12 mouse cellular contexts compared by ENCODE assay signal in genomic region chr4:117138295-117139216, GRCm38 (mm10). TPM values are rescaled to one million over a fixed set of nuclear protein-coding genes. Genes with fewer than 3 reads are reported as not detected.
DNase-seq lines count a peak whose midpoint lies in the region; ATAC-seq and TF ChIP-seq lines count a peak whose summit lies in the region.
"Had no signal": no experiment of that assay in that cellular context is flagged by ENCODE, and none has a peak within 500 bp of the region (broad histone marks: within the 10 kb centered on the region; RNA-seq: fewer than 3 reads in every experiment).

No protein-coding gene starts in this region.

- TF ChIP-seq CTCF in intestine, postnatal 0 days (IDR thresholded peaks at IDR 0.05; ENCODE audit: low read depth), result no peak
- TF ChIP-seq CTCF in CH12.LX (conservative IDR thresholded peaks at IDR 0.05 in 1 of 2, IDR thresholded peaks at IDR 0.05 in 1 of 2; ENCODE audit: low read depth in 2 of 2, low read length in 2 of 2) (no peak), G1E (IDR thresholded peaks at IDR 0.05; ENCODE audit: low read depth, low read length) (no peak)

- H3K9ac ChIP-seq in intestine, postnatal 0 days (ENCODE audit: low read depth, low read length), result no peak overlapping the region
- no peak overlapping the region for H3K9ac ChIP-seq in intestine, embryonic 16.5 days (ENCODE audit: low read depth, low read length)
- no peak overlapping the region for H3K9ac ChIP-seq in CH12.LX (ENCODE audit: insufficient read depth, low read depth)
- H3K9ac ChIP-seq in liver, embryonic 15.5 days, result no peak overlapping the region

- no peak for TF ChIP-seq RAD21 in CH12.LX (IDR thresholded peaks at IDR 0.05; ENCODE audit: low read depth, low read length)

- dilution Hi-C loops in CH12.LX (cut with MboI; ENCODE audit: extremely low pct_ligation_motif_present, extremely low pct_unique_long_range_greater_than_20kb, low sequenced_read_pairs), result no loop called here

- H3K27ac ChIP-seq in intestine, postnatal 0 days (ENCODE audit: low read depth, low read length), result peak overlapping the region; percentile 11; the same call in 1 of the 2 replicates
- H3K27ac ChIP-seq in intestine, embryonic 16.5 days (ENCODE audit: low read length), result no peak overlapping the region
- H3K27ac ChIP-seq in CH12.LX (ENCODE audit: insufficient read depth, low read depth), result peak overlapping the region; percentile 16
- H3K27ac ChIP-seq in liver, embryonic 15.5 days (replicated peaks), result peak overlapping the region; percentile 30; the same call in 1 of the 2 replicates

- TF ChIP-seq POLR2A in CH12.LX (IDR thresholded peaks at IDR 0.05; ENCODE audit: low read depth, low read length), result no peak; the same call in 1 of the 2 replicates

- H3K79me2 ChIP-seq in CH12.LX (replicated peaks; ENCODE audit: control insufficient read depth, extremely low read depth, insufficient read depth, poor library complexity, severe bottlenecking), result peaks cover under 1% of the 10 kb centered on the region

- TF ChIP-seq EP300 in CH12.LX (IDR thresholded peaks at IDR 0.05; ENCODE audit: low read length), result no peak

- H3K27me3 ChIP-seq in intestine, postnatal 0 days (replicated peaks; ENCODE audit: control insufficient read depth, insufficient read depth, low read length), result no peaks in the 10 kb centered on the region
- no peaks in the 10 kb centered on the region for H3K27me3 ChIP-seq in intestine, embryonic 16.5 days (replicated peaks; ENCODE audit: control insufficient read depth, insufficient read depth, low read length)
- H3K27me3 ChIP-seq in CH12.LX (replicated peaks), result no peaks in the 10 kb centered on the region
- H3K27me3 ChIP-seq in G1E (ENCODE audit: insufficient read depth, low read length), result peaks cover 18% of the 10 kb centered on the region
- H3K27me3 ChIP-seq in liver, embryonic 15.5 days, result peaks cover 6% of the 10 kb centered on the region

- no peaks in the 10 kb centered on the region for H3K36me3 ChIP-seq in intestine, postnatal 0 days (ENCODE audit: control insufficient read depth, insufficient read depth)
- no peaks in the 10 kb centered on the region for H3K36me3 ChIP-seq in intestine, embryonic 16.5 days (ENCODE audit: control insufficient read depth, insufficient read depth, low read length)
- no peaks in the 10 kb centered on the region for H3K36me3 ChIP-seq in CH12.LX (replicated peaks in 1 of 2; ENCODE audit: control insufficient read depth in 1 of 2, insufficient read depth in 1 of 2, low read length in 1 of 2)
- H3K36me3 ChIP-seq in G1E (replicated peaks), result no peaks in the 10 kb centered on the region
- H3K36me3 ChIP-seq in liver, embryonic 15.5 days (replicated peaks), result no peaks in the 10 kb centered on the region

- H3K4me1 ChIP-seq in intestine, postnatal 0 days (replicated peaks; ENCODE audit: control insufficient read depth, insufficient read depth, low read length), result no peaks in the 10 kb centered on the region
- H3K4me1 ChIP-seq in intestine, embryonic 16.5 days (ENCODE audit: control insufficient read depth, insufficient read depth, low read length), result peaks cover 12% of the 10 kb centered on the region
- peaks cover 16 to 41% of the 10 kb centered on the region in 2 experiments for H3K4me1 ChIP-seq in CH12.LX (ENCODE audit: control insufficient read depth in 1 of 2, insufficient read depth in 2 of 2)
- H3K4me1 ChIP-seq in G1E (ENCODE audit: insufficient read depth, low read depth, low read length), result peaks cover 54% of the 10 kb centered on the region
- H3K4me1 ChIP-seq in liver, embryonic 15.5 days (replicated peaks), result peaks cover 41% of the 10 kb centered on the region

- no peak for ATAC-seq in intestine, postnatal 0 days
- no peak for ATAC-seq in intestine, embryonic 16.5 days
- ATAC-seq in G1E (ENCODE audit: extremely low read depth, insufficient number of reproducible peaks, low FRiP score, poor library complexity, severe bottlenecking), result no peak
- no peak for ATAC-seq in liver, embryonic 15.5 days (ENCODE audit: insufficient read depth)

- no peak overlapping the region for H3K4me3 ChIP-seq in intestine, postnatal 0 days (ENCODE audit: low read depth, low read length)
- no peak overlapping the region for H3K4me3 ChIP-seq in intestine, embryonic 16.5 days (ENCODE audit: low read length)
- no peak overlapping the region for H3K4me3 ChIP-seq in CH12.LX (replicated peaks in 1 of 3; ENCODE audit: low read depth in 2 of 3, low read length in 2 of 3, poor library complexity in 1 of 3)
- H3K4me3 ChIP-seq in G1E (ENCODE audit: low read depth, low read length), result peak overlapping the region; percentile 37; the same call in 1 of the 2 replicates
- H3K4me3 ChIP-seq in liver, embryonic 15.5 days (replicated peaks), result no peak overlapping the region

- H3K9me3 ChIP-seq in intestine, postnatal 0 days (ENCODE audit: control insufficient read depth), result no peaks in the 10 kb centered on the region
- H3K9me3 ChIP-seq in intestine, embryonic 16.5 days (ENCODE audit: control insufficient read depth, low read length), result no peaks in the 10 kb centered on the region
- no peaks in the 10 kb centered on the region for H3K9me3 ChIP-seq in CH12.LX (replicated peaks; ENCODE audit: low read length)
- no peaks in the 10 kb centered on the region for H3K9me3 ChIP-seq in G1E (replicated peaks)
- H3K9me3 ChIP-seq in liver, embryonic 15.5 days (replicated peaks), result no peaks in the 10 kb centered on the region

- no peak for DNase-seq in CH12.LX (ENCODE audit: extremely low read depth)
- no peak for DNase-seq in G1E (ENCODE audit: low spot score)
- no peak for DNase-seq in layer of hippocampus, postnatal 36 days
- DNase-seq in yolk sac, embryonic 10.5 days (ENCODE audit: low spot score), result no peak
- DNase-seq: gastrocnemius, postnatal 14 days had no signal

- WGBS in intestine, postnatal 0 days, result 53% methylated on average over 16 of the region's 17 CpGs
- 63% methylated on average over 16 of the region's 17 CpGs for WGBS in intestine, embryonic 16.5 days
- WGBS in liver, embryonic 15.5 days (ENCODE audit: insufficient replicate concordance), result 70% methylated on average over 17 of the region's 17 CpGs

- no peak overlapping the region for H3K4me2 ChIP-seq in intestine, postnatal 0 days (replicated peaks; ENCODE audit: low read depth)
- no peak overlapping the region for H3K4me2 ChIP-seq in intestine, embryonic 16.5 days (ENCODE audit: low read depth, low read length)
- peak overlapping the region; percentile 55; the same call in 1 of the 2 replicates for H3K4me2 ChIP-seq in CH12.LX (ENCODE audit: insufficient read depth, low read depth, poor library complexity, severe bottlenecking)
- no peak overlapping the region for H3K4me2 ChIP-seq in liver, embryonic 15.5 days

- in situ Hi-C loops in CH12.LX (cut with MboI; ENCODE audit: low pct_ligation_motif_present, low pct_unique_long_range_greater_than_20kb, low sequenced_read_pairs), result loop anchor here (5.0 kb wide), 2 partner anchors 36 to 316 kb away; partner anchors contain the start of gene Hpdl

RNA-seq across cellular contexts. Expression of gene Plk3, which starts 4.8 kb away (rescaled TPM):
- 5.3 and 7.0 TPM in 2 replicates for polyA plus RNA-seq in intestine, postnatal 0 days (2015; fragmentation: Nextera tagmentation; extraction: Ambion mirVana)
- 2.5 and 4.1 TPM in 2 replicates for polyA plus RNA-seq in intestine, embryonic 16.5 days (2015; fragmentation: Nextera tagmentation; extraction: Ambion mirVana)
- total RNA-seq in CH12.LX (2012; rRNA removed), result 12.0 and 13.8 TPM in 2 replicates
- 8.6 and 8.8 TPM in 2 replicates for total RNA-seq in CH12.LX (2014; rRNA removed)
- polyA plus RNA-seq in CH12.LX (2012; ENCODE audit: insufficient read length, low read depth), result 14.7 and 18.5 TPM in 2 replicates
- 1.4 and 1.9 TPM in 2 replicates for total RNA-seq in G1E (2014; fragmentation: Nextera tagmentation)
- 5.2 and 6.4 TPM in 2 replicates for total RNA-seq in G1E (2017)
- polyA plus RNA-seq in G1E (2012), result 4.4 and 6.0 TPM in 2 replicates
- 2.5 and 3.2 TPM in 2 replicates for polyA plus RNA-seq in liver, embryonic 15.5 days (2015; fragmentation: Nextera tagmentation; extraction: Ambion mirVana)
- 10 to 100 TPM in 1 of 2 experiments, 1 to 10 TPM in 1; 8.0 to 10.0 TPM for total RNA-seq in layer of hippocampus, postnatal 36 days (2021)

RNA-seq across cellular contexts. Expression of gene Tctex1d4, which starts 12.0 kb away (rescaled TPM):
- polyA plus RNA-seq in intestine, postnatal 0 days (2015; fragmentation: Nextera tagmentation; extraction: Ambion mirVana), result 0.22 TPM in 2 replicates
- polyA plus RNA-seq in intestine, embryonic 16.5 days (2015; fragmentation: Nextera tagmentation; extraction: Ambion mirVana), result not detected in 2 replicates
- 0.55 and 0.98 TPM in 2 replicates for total RNA-seq in CH12.LX (2012; rRNA removed)
- not detected in 2 replicates for total RNA-seq in CH12.LX (2014; rRNA removed)
- not detected in 2 replicates for polyA plus RNA-seq in CH12.LX (2012; ENCODE audit: insufficient read length, low read depth)
- 1.7 TPM in 1 of 2 replicates, not detected in the other for total RNA-seq in G1E (2014; fragmentation: Nextera tagmentation)
- total RNA-seq in G1E (2017), result 1.8 TPM in 2 replicates
- 2.4 and 3.3 TPM in 2 replicates for polyA plus RNA-seq in G1E (2012)
- polyA plus RNA-seq in liver, embryonic 15.5 days (2015; fragmentation: Nextera tagmentation; extraction: Ambion mirVana), result 0.12 TPM in 1 of 2 replicates, not detected in the other
- not detected for total RNA-seq in layer of hippocampus, postnatal 36 days (2021)
- total RNA-seq: adrenal gland, postnatal 4 days; gastrocnemius, postnatal 14 days; megakaryocyte progenitor cell, adult 5-6 weeks; monocyte, adult 5-6 weeks had no signal
- polyA plus RNA-seq: neural tube, embryonic 14.5 days had no signal

RNA-seq across cellular contexts. Expression of gene Btbd19, which starts 13.0 kb away (rescaled TPM):
- 2.9 and 3.5 TPM in 2 replicates for polyA plus RNA-seq in intestine, postnatal 0 days (2015; fragmentation: Nextera tagmentation; extraction: Ambion mirVana)
- polyA plus RNA-seq in intestine, embryonic 16.5 days (2015; fragmentation: Nextera tagmentation; extraction: Ambion mirVana), result 3.9 and 4.8 TPM in 2 replicates
- total RNA-seq in CH12.LX (2012; rRNA removed), result 31.5 and 32.4 TPM in 2 replicates
- 49.7 and 51.1 TPM in 2 replicates for total RNA-seq in CH12.LX (2014; rRNA removed)
- 32.9 and 36.3 TPM in 2 replicates for polyA plus RNA-seq in CH12.LX (2012; ENCODE audit: insufficient read length, low read depth)
- total RNA-seq in G1E (2014; fragmentation: Nextera tagmentation), result 34.6 and 46.3 TPM in 2 replicates
- 12.3 and 12.8 TPM in 2 replicates for total RNA-seq in G1E (2017)
- polyA plus RNA-seq in G1E (2012), result 20.0 and 33.5 TPM in 2 replicates
- polyA plus RNA-seq in liver, embryonic 15.5 days (2015; fragmentation: Nextera tagmentation; extraction: Ambion mirVana), result 2.9 and 3.2 TPM in 2 replicates
- 10 to 100 TPM; 11.6 to 13.4 TPM for total RNA-seq in layer of hippocampus, postnatal 36 days (2021)

RNA-seq across cellular contexts. Expression of gene Rps8, which starts 17.5 kb away (rescaled TPM):
- 563 and 564 TPM in 2 replicates for polyA plus RNA-seq in intestine, postnatal 0 days (2015; fragmentation: Nextera tagmentation; extraction: Ambion mirVana)
- 811 and 851 TPM in 2 replicates for polyA plus RNA-seq in intestine, embryonic 16.5 days (2015; fragmentation: Nextera tagmentation; extraction: Ambion mirVana)
- 5,379 and 5,435 TPM in 2 replicates for total RNA-seq in CH12.LX (2012; rRNA removed)
- total RNA-seq in CH12.LX (2014; rRNA removed), result 2,191 and 2,455 TPM in 2 replicates
- 1,480 and 1,967 TPM in 2 replicates for polyA plus RNA-seq in CH12.LX (2012; ENCODE audit: insufficient read length, low read depth)
- total RNA-seq in G1E (2014; fragmentation: Nextera tagmentation), result 2,089 and 2,273 TPM in 2 replicates
- total RNA-seq in G1E (2017), result 1,736 TPM in 2 replicates
- 2,887 and 5,494 TPM in 2 replicates for polyA plus RNA-seq in G1E (2012)
- 536 and 611 TPM in 2 replicates for polyA plus RNA-seq in liver, embryonic 15.5 days (2015; fragmentation: Nextera tagmentation; extraction: Ambion mirVana)
- total RNA-seq in layer of hippocampus, postnatal 36 days (2021), result 100 to 1,000 TPM; 503 to 512 TPM

RNA-seq across cellular contexts. Expression of gene Ptch2, which starts 42.7 kb away (rescaled TPM):
- 1.3 and 1.4 TPM in 2 replicates for polyA plus RNA-seq in intestine, postnatal 0 days (2015; fragmentation: Nextera tagmentation; extraction: Ambion mirVana)
- 6.2 and 6.4 TPM in 2 replicates for polyA plus RNA-seq in intestine, embryonic 16.5 days (2015; fragmentation: Nextera tagmentation; extraction: Ambion mirVana)
- total RNA-seq in CH12.LX (2012; rRNA removed), result 0.04 and 0.21 TPM in 2 replicates
- total RNA-seq in CH12.LX (2014; rRNA removed), result not detected in 2 replicates
- 0.46 and 0.79 TPM in 2 replicates for polyA plus RNA-seq in CH12.LX (2012; ENCODE audit: insufficient read length, low read depth)
- 3.3 TPM in 1 of 2 replicates, not detected in the other for total RNA-seq in G1E (2014; fragmentation: Nextera tagmentation)
- 0.38 TPM in 1 of 2 replicates, not detected in the other for total RNA-seq in G1E (2017)
- polyA plus RNA-seq in G1E (2012), result not detected in 2 replicates
- 0.56 and 0.66 TPM in 2 replicates for polyA plus RNA-seq in liver, embryonic 15.5 days (2015; fragmentation: Nextera tagmentation; extraction: Ambion mirVana)
- 1 to 10 TPM; 2.3 to 3.0 TPM for total RNA-seq in layer of hippocampus, postnatal 36 days (2021)
- total RNA-seq: monocyte, adult 5-6 weeks had no signal
